Mouse (Mus musculus) midbrain, embryonic 12.5 days (tissue): Measurements from ENCODE around the gene Mgat5. TPM values are rescaled to one million over a fixed set of nuclear protein-coding genes. Genes with fewer than 3 reads are reported as not detected.

Experiments
- ATAC-seq: fragments of 200-750 bp; cut with Nextera tagmentation; 2 replicates; pipeline ENCODE4 v1.8.0; 2017; ENCODE audit warnings: low read depth, moderate TSS enrichment, moderate library complexity; ENCODE audit not compliant: low FRiP score
- H3K27ac ChIP-seq: fragments of 300-500 bp; sonication (generic); replicated peaks from 2 replicates; pipeline ENCODE4 v1.5.1; 2016; ENCODE audit warnings: mild to moderate bottlenecking
- H3K27me3 ChIP-seq: fragments of 300-500 bp; sonication (generic); 2 replicates; pipeline ENCODE4 v1.6.1; 2016; ENCODE audit warnings: mild to moderate bottlenecking
- H3K36me3 ChIP-seq: fragments of 300-500 bp; sonication (generic); 2 replicates; pipeline ENCODE4 v1.6.1; 2016
- H3K4me1 ChIP-seq: fragments of 300-500 bp; sonication (generic); 2 replicates; pipeline ENCODE4 v1.6.1; 2016
- H3K4me2 ChIP-seq: fragments of 300-500 bp; sonication (generic); replicated peaks from 2 replicates; pipeline ENCODE4 v1.6.1; 2016; ENCODE audit warnings: mild to moderate bottlenecking, moderate library complexity
- H3K4me3 ChIP-seq: fragments of 300-500 bp; sonication (generic); 2 replicates; pipeline ENCODE4 v1.5.1; 2016; ENCODE audit warnings: mild to moderate bottlenecking
- H3K9ac ChIP-seq: fragments of 300-500 bp; sonication (generic); replicated peaks from 2 replicates; pipeline ENCODE4 v1.6.1; 2016; ENCODE audit warnings: mild to moderate bottlenecking, moderate library complexity
- H3K9me3 ChIP-seq: fragments of 300-500 bp; sonication (generic); 2 replicates; pipeline ENCODE4 v1.6.1; 2016; ENCODE audit warnings: mild to moderate bottlenecking
- WGBS: fragments of 180-500 bp; shearing (Covaris S2); methylation state at CpG from one replicate; pipeline ENCODE4 v1.1.7; 2016; 5-methylcytosine and 5-hydroxymethylcytosine counted together
- polyA plus RNA-seq: library from polyadenylated mRNA; unstranded; fragments of >200 nt; fragmentation: Nextera tagmentation; extraction: Ambion mirVana; gene quantifications from 2 replicates; pipeline ENCODE4 v1.2.1, GENCODE M21; 2016

Gene Mgat5
- polyA plus RNA-seq, 1 experiment from 2014 or later = 9.2 TPM

- Histone ChIP-seq H3K4me2 (no peak overlapping the region), H3K9me3 (no peaks in the 10 kb centered on the region), H3K4me3 (no peak overlapping the region), H3K36me3 (peaks cover 2% of the 10 kb centered on the region; the same call in 1 of the 2 replicates), H3K27me3 (no peaks in the 10 kb centered on the region), H3K9ac (no peak overlapping the region), H3K4me1 (no peaks in the 10 kb centered on the region), H3K27ac (no peak overlapping the region)
- no peak for ATAC-seq
- 75% methylated on average over 6 of the region's 6 CpGs for WGBS
These were observed 260.5 kb downstream of the Mgat5 start for GRCm38 (mm10) chr1:127465292-127465691.

GRCm38 (mm10) chr1:127467238-127467637 is 262.4 kb downstream of the Mgat5 start:
- no peaks in the 10 kb centered on the region for H3K4me1 ChIP-seq
- no peak overlapping the region for H3K27ac ChIP-seq
- no peaks in the 10 kb centered on the region for H3K27me3 ChIP-seq
- H3K9ac ChIP-seq = no peak overlapping the region
- H3K9me3 ChIP-seq = no peaks in the 10 kb centered on the region
- no peak overlapping the region for H3K4me2 ChIP-seq
- no peak overlapping the region for H3K4me3 ChIP-seq
- whole genome bisulfite sequencing = 96% methylated on average over 5 of the region's 5 CpGs
- no peak for ATAC-seq
- peaks cover 12% of the 10 kb centered on the region for H3K36me3 ChIP-seq

GRCm38 (mm10) chr1:127470175-127470574 is 265.4 kb downstream of the Mgat5 start:
- WGBS = 84% methylated on average over 4 of the region's 4 CpGs
- Histone ChIP-seq H3K4me1 (no peaks in the 10 kb centered on the region), H3K27me3 (no peaks in the 10 kb centered on the region), H3K27ac (no peak overlapping the region), H3K36me3 (peaks cover 12% of the 10 kb centered on the region), H3K9ac (no peak overlapping the region), H3K9me3 (no peaks in the 10 kb centered on the region), H3K4me2 (no peak overlapping the region), H3K4me3 (no peak overlapping the region)
- no peak for ATAC-seq

- 93% methylated on average over 5 of the region's 5 CpGs for WGBS
- Histone ChIP-seq H3K9me3 (no peaks in the 10 kb centered on the region), H3K27me3 (no peaks in the 10 kb centered on the region), H3K36me3 (peaks cover 12% of the 10 kb centered on the region), H3K4me1 (no peaks in the 10 kb centered on the region), H3K4me2 (no peak overlapping the region), H3K4me3 (no peak overlapping the region), H3K9ac (no peak overlapping the region), H3K27ac (no peak overlapping the region)
- ATAC-seq = no peak
These were observed 270.9 kb downstream of the Mgat5 start for GRCm38 (mm10) chr1:127475756-127476155.

- Histone ChIP-seq H3K9me3 (no peaks in the 10 kb centered on the region), H3K9ac (no peak overlapping the region), H3K4me2 (no peak overlapping the region), H3K36me3 (peaks cover 14% of the 10 kb centered on the region), H3K4me1 (no peaks in the 10 kb centered on the region), H3K27me3 (no peaks in the 10 kb centered on the region), H3K27ac (no peak overlapping the region), H3K4me3 (no peak overlapping the region)
- WGBS = 77% methylated on average over 10 of the region's 10 CpGs
- ATAC-seq = no peak
These were observed 278.1 kb downstream of the Mgat5 start for GRCm38 (mm10) chr1:127482911-127483310.

GRCm38 (mm10) chr1:127484188-127484587 is 279.4 kb downstream of the Mgat5 start:
- no peaks in the 10 kb centered on the region for H3K9me3 ChIP-seq
- H3K27me3 ChIP-seq = no peaks in the 10 kb centered on the region
- no peak overlapping the region for H3K27ac ChIP-seq
- WGBS = 93% methylated on average over 8 of the region's 8 CpGs
- no peak overlapping the region for H3K4me2 ChIP-seq
- peaks cover 16% of the 10 kb centered on the region for H3K36me3 ChIP-seq
- no peak overlapping the region for H3K9ac ChIP-seq
- H3K4me1 ChIP-seq = no peaks in the 10 kb centered on the region
- no peak overlapping the region for H3K4me3 ChIP-seq
- ATAC-seq = 0 out of 2 replicates have a peak, but pooled peaks have one; percentile 17

- no peak for ATAC-seq
- 50% methylated on average over 7 of the region's 7 CpGs for WGBS
- peaks cover 16% of the 10 kb centered on the region for H3K36me3 ChIP-seq
- H3K4me1 ChIP-seq = no peaks in the 10 kb centered on the region
- no peak overlapping the region for H3K4me3 ChIP-seq
- no peaks in the 10 kb centered on the region for H3K9me3 ChIP-seq
- no peak overlapping the region for H3K27ac ChIP-seq
- H3K4me2 ChIP-seq = no peak overlapping the region
- no peaks in the 10 kb centered on the region for H3K27me3 ChIP-seq
- no peak overlapping the region for H3K9ac ChIP-seq
These were observed 280.0 kb downstream of the Mgat5 start for GRCm38 (mm10) chr1:127484826-127485225.

- H3K4me2 ChIP-seq = no peak overlapping the region
- no peak overlapping the region for H3K4me3 ChIP-seq
- no peaks in the 10 kb centered on the region for H3K9me3 ChIP-seq
- no peaks in the 10 kb centered on the region for H3K4me1 ChIP-seq
- 83% methylated on average over 4 of the region's 4 CpGs for WGBS
- no peaks in the 10 kb centered on the region for H3K27me3 ChIP-seq
- H3K27ac ChIP-seq = no peak overlapping the region
- no peak overlapping the region for H3K9ac ChIP-seq
- ATAC-seq = no peak
- peaks cover 26% of the 10 kb centered on the region for H3K36me3 ChIP-seq
These were observed 282.3 kb downstream of the Mgat5 start for GRCm38 (mm10) chr1:127487161-127487560.

- no peak overlapping the region for H3K27ac ChIP-seq
- no peaks in the 10 kb centered on the region for H3K9me3 ChIP-seq
- H3K4me3 ChIP-seq = no peak overlapping the region
- H3K36me3 ChIP-seq = peaks cover 4% of the 10 kb centered on the region; the same call in 1 of the 2 replicates
- ATAC-seq = peak; percentile 61
- no peak overlapping the region for H3K9ac ChIP-seq
- no peaks in the 10 kb centered on the region for H3K4me1 ChIP-seq
- no peak overlapping the region for H3K4me2 ChIP-seq
- 35% methylated on average over 9 of the region's 9 CpGs for WGBS
- H3K27me3 ChIP-seq = no peaks in the 10 kb centered on the region
These were observed 292.1 kb downstream of the Mgat5 start for GRCm38 (mm10) chr1:127496737-127497543.

- H3K27ac ChIP-seq = no peak overlapping the region
- H3K9ac ChIP-seq = no peak overlapping the region
These were observed 293.9 kb downstream of the Mgat5 start for GRCm38 (mm10) chr1:127498746-127499145.

GRCm38 (mm10) chr1:127500219-127500618 is 295.4 kb downstream of the Mgat5 start:
- Histone ChIP-seq H3K27me3 (no peaks in the 10 kb centered on the region), H3K4me2 (no peak overlapping the region), H3K9me3 (no peaks in the 10 kb centered on the region), H3K36me3 (peaks cover 2% of the 10 kb centered on the region; the same call in 1 of the 2 replicates), H3K4me3 (no peak overlapping the region), H3K27ac (peak overlapping the region; percentile 76), H3K9ac (no peak overlapping the region), H3K4me1 (no peaks in the 10 kb centered on the region)
- ATAC-seq = peak; percentile 61; the same call in 1 of the 2 replicates
- WGBS = 8% methylated on average over 8 of the region's 8 CpGs

More at GRCm38 (mm10) chr1:127498746-127499145, 293.9 kb downstream of the Mgat5 start:
- WGBS = 61% methylated on average over 9 of the region's 9 CpGs
- no peaks in the 10 kb centered on the region for H3K27me3 ChIP-seq
- no peak overlapping the region for H3K4me3 ChIP-seq
- H3K4me2 ChIP-seq = no peak overlapping the region
- no peaks in the 10 kb centered on the region for H3K9me3 ChIP-seq
- H3K4me1 ChIP-seq = no peaks in the 10 kb centered on the region
- peaks cover 4% of the 10 kb centered on the region; the same call in 1 of the 2 replicates for H3K36me3 ChIP-seq
- no peak for ATAC-seq

- Histone ChIP-seq H3K9me3 (no peaks in the 10 kb centered on the region), H3K27me3 (no peaks in the 10 kb centered on the region), H3K4me1 (no peaks in the 10 kb centered on the region), H3K4me2 (no peak overlapping the region), H3K9ac (no peak overlapping the region), H3K36me3 (no peaks in the 10 kb centered on the region), H3K4me3 (no peak overlapping the region), H3K27ac (peak overlapping the region; percentile 76)
- WGBS = 69% methylated on average over 17 of the region's 17 CpGs
- ATAC-seq = no peak
These were observed 295.9 kb downstream of the Mgat5 start for GRCm38 (mm10) chr1:127500701-127501100.
